Mouse (Mus musculus): ENCODE results near the gene Stmn1. TPM values are rescaled to one million over a fixed set of nuclear protein-coding genes. Genes with fewer than 3 reads are reported as not detected.
"Not testable (repeated sequence)": the region's sequence is repeated elsewhere in the genome, so short reads cannot be mapped to it uniquely, and the experiment has no call there.

Gene Stmn1
- total RNA-seq, 2 experiments from 2014 or later = 1,227 to 1,286 TPM

GRCm38 (mm10) chr4:134480864-134481263 lies 12.7 kb downstream of the Stmn1 start:
- intact Hi-C loops (cut with DNase I) = no loop called here

GRCm38 (mm10) chr4:134481270-134481669 lies 13.2 kb downstream of the Stmn1 start:
- intact Hi-C loops (cut with DNase I) = no loop called here
- no peak for DNase-seq (ENCODE audit: low spot score in 2 of 2)

More at GRCm38 (mm10) chr4:134480864-134481263, 12.7 kb downstream of the Stmn1 start:
- DNase-seq (ENCODE audit: low spot score in 2 of 2) = peak in 1 of 2 experiments; percentile 80

- intact Hi-C loops (cut with DNase I) = no loop called here
- no peak for DNase-seq (ENCODE audit: low spot score in 2 of 2)
Measured at GRCm38 (mm10) chr4:134482442-134482841, 14.3 kb downstream of the Stmn1 start.

GRCm38 (mm10) chr4:134483078-134483688 lies 15.1 kb downstream of the Stmn1 start:
- intact Hi-C loops (cut with DNase I) = no loop called here

GRCm38 (mm10) chr4:134483696-134484095 lies 15.6 kb downstream of the Stmn1 start:
- DNase-seq (ENCODE audit: low spot score in 2 of 2) = no peak
- intact Hi-C loops (cut with DNase I) = no loop called here

More at GRCm38 (mm10) chr4:134483078-134483688, 15.1 kb downstream of the Stmn1 start:
- DNase-seq (ENCODE audit: low spot score in 2 of 2) = no peak

GRCm38 (mm10) chr4:134484231-134484630 lies 16.1 kb downstream of the Stmn1 start:
- DNase-seq (ENCODE audit: low spot score in 2 of 2) = no peak
- intact Hi-C loops (cut with DNase I) = no loop called here

- no peak for DNase-seq (ENCODE audit: low spot score in 2 of 2)
- intact Hi-C loops (cut with DNase I) = no loop called here
Measured at GRCm38 (mm10) chr4:134485151-134485900, 17.2 kb downstream of the Stmn1 start.

- intact Hi-C loops (cut with DNase I) = no loop called here
- no peak for DNase-seq (ENCODE audit: low spot score in 2 of 2)
Measured at GRCm38 (mm10) chr4:134488211-134488610, 20.1 kb downstream of the Stmn1 start.

- intact Hi-C loops (cut with DNase I) = no loop called here
- DNase-seq (ENCODE audit: low spot score in 2 of 2) = no peak
Measured at GRCm38 (mm10) chr4:134489986-134490665, 22.0 kb downstream of the Stmn1 start.

GRCm38 (mm10) chr4:134491716-134492115 lies 23.6 kb downstream of the Stmn1 start:
- intact Hi-C loops (cut with DNase I) = no loop called here
- DNase-seq (ENCODE audit: low spot score in 2 of 2) = no peak

GRCm38 (mm10) chr4:134494161-134494560 lies 26.0 kb downstream of the Stmn1 start:
- intact Hi-C loops (cut with DNase I) = not testable (repeated sequence)

GRCm38 (mm10) chr4:134494780-134495545 lies 26.8 kb downstream of the Stmn1 start:
- intact Hi-C loops (cut with DNase I) = no loop called here
- DNase-seq (ENCODE audit: low spot score in 2 of 2) = no peak

More at GRCm38 (mm10) chr4:134494161-134494560, 26.0 kb downstream of the Stmn1 start:
- not testable (repeated sequence) for DNase-seq (ENCODE audit: low spot score in 2 of 2)

- intact Hi-C loops (cut with DNase I) = no loop called here
- no peak for DNase-seq (ENCODE audit: low spot score in 2 of 2)
Measured at GRCm38 (mm10) chr4:134495546-134495923, 27.4 kb downstream of the Stmn1 start.

- intact Hi-C loops (cut with DNase I) = no loop called here
- DNase-seq (ENCODE audit: low spot score in 2 of 2) = peak; percentile 71 to 73
Measured at GRCm38 (mm10) chr4:134496595-134497210, 28.6 kb downstream of the Stmn1 start, which contains the start of gene Paqr7. Gene Paqr7 (plus strand): TSS chr4:134496697.

- intact Hi-C loops (cut with DNase I) = no loop called here
- no peak for DNase-seq (ENCODE audit: low spot score in 2 of 2)
Measured at GRCm38 (mm10) chr4:134497223-134497622, 29.1 kb downstream of the Stmn1 start.

GRCm38 (mm10) chr4:134497986-134498731 lies 30.0 kb downstream of the Stmn1 start:
- peak in 1 of 2 experiments; percentile 47 for DNase-seq (ENCODE audit: low spot score in 2 of 2)
- intact Hi-C loops (cut with DNase I) = no loop called here

- intact Hi-C loops (cut with DNase I); DNase-seq (ENCODE audit: low spot score in 2 of 2): not testable (repeated sequence)
Measured at GRCm38 (mm10) chr4:134498983-134499382, 30.9 kb downstream of the Stmn1 start.

GRCm38 (mm10) chr4:134501095-134501494 lies 33.0 kb downstream of the Stmn1 start:
- no peak for DNase-seq (ENCODE audit: low spot score in 2 of 2)
- intact Hi-C loops (cut with DNase I) = no loop called here

Data from left cerebral cortex, postnatal 14 days (tissue).